Mouse (Mus musculus): ENCODE measurements at regions not wholly inside any gene's neighbourhood (a gene's known extent, or its start where the extent isn't known, plus 50 kb on each side); places are given as distances from the start of the nearest gene placed in this dataset.

- TF ChIP-seq POLR2A (IDR thresholded peaks at IDR 0.05; ENCODE audit: low read depth, low read length), result no peak
- 39% methylated on average over 4 of the region's 4 CpGs for WGBS
- H3K4me1 ChIP-seq (ENCODE audit: control insufficient read depth, insufficient read depth, insufficient read length, low read length), result no peaks in the 10 kb centered on the region
- H3K36me3 ChIP-seq (ENCODE audit: control insufficient read depth, insufficient read depth, low read length), result no peaks in the 10 kb centered on the region
- H3K27ac ChIP-seq (ENCODE audit: insufficient read depth, low read depth, low read length), result no peak overlapping the region
- H3K4me3 ChIP-seq (ENCODE audit: low read depth, low read length), result no peak overlapping the region
- no peaks in the 10 kb centered on the region for H3K27me3 ChIP-seq (ENCODE audit: control insufficient read depth, insufficient read depth, low read length)
These were observed 688.9 kb downstream of the Basp1 start for GRCm38 (mm10) chr15:24724664-24725063.

GRCm38 (mm10) chr15:24720346-24720745 is 693.2 kb downstream of the Basp1 start:
- Histone ChIP-seq H3K4me1 (ENCODE audit: control insufficient read depth, insufficient read depth, insufficient read length, low read length) (no peaks in the 10 kb centered on the region), H3K27me3 (ENCODE audit: control insufficient read depth, insufficient read depth, low read length) (no peaks in the 10 kb centered on the region), H3K36me3 (ENCODE audit: control insufficient read depth, insufficient read depth, low read length) (no peaks in the 10 kb centered on the region), H3K4me3 (ENCODE audit: low read depth, low read length) (no peak overlapping the region), H3K27ac (ENCODE audit: insufficient read depth, low read depth, low read length) (no peak overlapping the region)
- TF ChIP-seq CTCF (IDR thresholded peaks at IDR 0.05; ENCODE audit: extremely low read depth, insufficient read length, insufficient replicate concordance, low read depth, low read length), result no peak
- 55% methylated on average over 2 of the region's 2 CpGs for whole genome bisulfite sequencing

- Histone ChIP-seq H3K36me3 (ENCODE audit: control insufficient read depth, insufficient read depth, low read length) (no peaks in the 10 kb centered on the region), H3K4me3 (ENCODE audit: low read depth, low read length) (no peak overlapping the region), H3K4me1 (ENCODE audit: control insufficient read depth, insufficient read depth, insufficient read length, low read length) (no peaks in the 10 kb centered on the region), H3K27ac (ENCODE audit: insufficient read depth, low read depth, low read length) (no peak overlapping the region), H3K27me3 (ENCODE audit: control insufficient read depth, insufficient read depth, low read length) (no peaks in the 10 kb centered on the region)
- WGBS, result 72% methylated on average over 4 of the region's 4 CpGs
- TF ChIP-seq POLR2A (IDR thresholded peaks at IDR 0.05; ENCODE audit: low read depth, low read length) (no peak), CTCF (IDR thresholded peaks at IDR 0.05; ENCODE audit: extremely low read depth, insufficient read length, insufficient replicate concordance, low read depth, low read length) (no peak)
These were observed 731.4 kb downstream of the Basp1 start for GRCm38 (mm10) chr15:24682167-24682566.

- Histone ChIP-seq H3K4me1 (ENCODE audit: control insufficient read depth, insufficient read depth, insufficient read length, low read length) (no peaks in the 10 kb centered on the region), H3K36me3 (ENCODE audit: control insufficient read depth, insufficient read depth, low read length) (no peaks in the 10 kb centered on the region), H3K27ac (ENCODE audit: insufficient read depth, low read depth, low read length) (no peak overlapping the region), H3K4me3 (ENCODE audit: low read depth, low read length) (no peak overlapping the region), H3K27me3 (ENCODE audit: control insufficient read depth, insufficient read depth, low read length) (no peaks in the 10 kb centered on the region)
- TF ChIP-seq CTCF (IDR thresholded peaks at IDR 0.05; ENCODE audit: extremely low read depth, insufficient read length, insufficient replicate concordance, low read depth, low read length), result no peak
- 77% methylated on average over 1 of the region's 1 CpGs for WGBS
These were observed 764.6 kb downstream of the Basp1 start for GRCm38 (mm10) chr15:24648938-24649337.

GRCm38 (mm10) chr15:24635620-24636019 is 777.9 kb downstream of the Basp1 start:
- H3K27ac ChIP-seq (ENCODE audit: insufficient read depth, low read depth, low read length), result no peak overlapping the region
- TF ChIP-seq CTCF (IDR thresholded peaks at IDR 0.05; ENCODE audit: extremely low read depth, insufficient read length, insufficient replicate concordance, low read depth, low read length) (no peak), POLR2A (IDR thresholded peaks at IDR 0.05; ENCODE audit: low read depth, low read length) (no peak)
- no peaks in the 10 kb centered on the region for H3K27me3 ChIP-seq (ENCODE audit: control insufficient read depth, insufficient read depth, low read length)
- no peaks in the 10 kb centered on the region for H3K36me3 ChIP-seq (ENCODE audit: control insufficient read depth, insufficient read depth, low read length)
- no peaks in the 10 kb centered on the region for H3K4me1 ChIP-seq (ENCODE audit: control insufficient read depth, insufficient read depth, insufficient read length, low read length)
- WGBS, result 90% methylated on average over 2 of the region's 2 CpGs
- no peak overlapping the region for H3K4me3 ChIP-seq (ENCODE audit: low read depth, low read length)

- Histone ChIP-seq H3K4me3 (ENCODE audit: low read depth, low read length) (no peak overlapping the region), H3K36me3 (ENCODE audit: control insufficient read depth, insufficient read depth, low read length) (no peaks in the 10 kb centered on the region), H3K4me1 (ENCODE audit: control insufficient read depth, insufficient read depth, insufficient read length, low read length) (no peaks in the 10 kb centered on the region), H3K27me3 (ENCODE audit: control insufficient read depth, insufficient read depth, low read length) (no peaks in the 10 kb centered on the region), H3K27ac (ENCODE audit: insufficient read depth, low read depth, low read length) (no peak overlapping the region)
- WGBS, result 32% methylated on average over 4 of the region's 4 CpGs
- TF ChIP-seq CTCF (IDR thresholded peaks at IDR 0.05; ENCODE audit: extremely low read depth, insufficient read length, insufficient replicate concordance, low read depth, low read length), result peak; percentile 19; the same call in 1 of the 2 replicates
- no peak for TF ChIP-seq POLR2A (IDR thresholded peaks at IDR 0.05; ENCODE audit: low read depth, low read length)
These were observed 817.3 kb downstream of the Basp1 start for GRCm38 (mm10) chr15:24596242-24596641.

GRCm38 (mm10) chr15:24588943-24589342 is 824.6 kb downstream of the Basp1 start:
- Histone ChIP-seq H3K4me1 (ENCODE audit: control insufficient read depth, insufficient read depth, insufficient read length, low read length) (no peaks in the 10 kb centered on the region), H3K27me3 (ENCODE audit: control insufficient read depth, insufficient read depth, low read length) (no peaks in the 10 kb centered on the region), H3K4me3 (ENCODE audit: low read depth, low read length) (no peak overlapping the region), H3K36me3 (ENCODE audit: control insufficient read depth, insufficient read depth, low read length) (no peaks in the 10 kb centered on the region), H3K27ac (ENCODE audit: insufficient read depth, low read depth, low read length) (no peak overlapping the region)
- TF ChIP-seq POLR2A (IDR thresholded peaks at IDR 0.05; ENCODE audit: low read depth, low read length) (no peak), CTCF (IDR thresholded peaks at IDR 0.05; ENCODE audit: extremely low read depth, insufficient read length, insufficient replicate concordance, low read depth, low read length) (no peak)
- 18% methylated on average over 4 of the region's 4 CpGs for WGBS

GRCm38 (mm10) chr15:24566981-24567380 is 846.6 kb downstream of the Basp1 start:
- no peaks in the 10 kb centered on the region for H3K27me3 ChIP-seq (ENCODE audit: control insufficient read depth, insufficient read depth, low read length)
- 64% methylated on average over 3 of the region's 3 CpGs for WGBS
- TF ChIP-seq POLR2A (IDR thresholded peaks at IDR 0.05; ENCODE audit: low read depth, low read length) (no peak), CTCF (IDR thresholded peaks at IDR 0.05; ENCODE audit: extremely low read depth, insufficient read length, insufficient replicate concordance, low read depth, low read length) (no peak)
- H3K4me3 ChIP-seq (ENCODE audit: low read depth, low read length), result no peak overlapping the region
- no peaks in the 10 kb centered on the region for H3K36me3 ChIP-seq (ENCODE audit: control insufficient read depth, insufficient read depth, low read length)
- no peak overlapping the region for H3K27ac ChIP-seq (ENCODE audit: insufficient read depth, low read depth, low read length)
- no peaks in the 10 kb centered on the region for H3K4me1 ChIP-seq (ENCODE audit: control insufficient read depth, insufficient read depth, insufficient read length, low read length)
